Mouse (Mus musculus): ENCODE measurements around the gene Atn1. TPM values are rescaled to one million over a fixed set of nuclear protein-coding genes. Genes with fewer than 3 reads are reported as not detected.
A peak's percentile ranks its signal among the peaks of the same experiment; 100 is the strongest.

Atn1 gene
- polyA plus RNA-seq, 1 experiment from 2014 or later: 18.5 TPM

- WGBS: 86% methylated on average over 3 of the region's 3 CpGs
- ATAC-seq (ENCODE audit: insufficient number of reproducible peaks, insufficient read depth, low FRiP score, low read depth): no peak
- Histone ChIP-seq H3K27me3 (ENCODE audit: control insufficient read depth, insufficient read depth, low read length) (no peaks in the 10 kb centered on the region), H3K4me1 (ENCODE audit: control insufficient read depth, insufficient read depth, low read length) (no peaks in the 10 kb centered on the region), H3K9ac (replicated peaks; ENCODE audit: low read depth, low read length) (no peak overlapping the region), H3K4me2 (replicated peaks; ENCODE audit: low read depth, low read length) (no peak overlapping the region), H3K27ac (ENCODE audit: low read length) (no peak overlapping the region), H3K9me3 (ENCODE audit: control insufficient read depth, low read depth, low read length) (no peaks in the 10 kb centered on the region), H3K36me3 (ENCODE audit: control insufficient read depth, insufficient read depth, low read length) (no peaks in the 10 kb centered on the region), H3K4me3 (ENCODE audit: low read depth, low read length) (no peak overlapping the region)
Measured at GRCm38 (mm10) chr6:124791911-124792310, 35.6 kb upstream of the Atn1 start.

GRCm38 (mm10) chr6:124790121-124790520 is 33.8 kb upstream of the Atn1 start:
- Histone ChIP-seq H3K9me3 (ENCODE audit: control insufficient read depth, low read depth, low read length) (no peaks in the 10 kb centered on the region), H3K27ac (ENCODE audit: low read length) (no peak overlapping the region), H3K36me3 (ENCODE audit: control insufficient read depth, insufficient read depth, low read length) (no peaks in the 10 kb centered on the region), H3K9ac (replicated peaks; ENCODE audit: low read depth, low read length) (no peak overlapping the region), H3K4me2 (replicated peaks; ENCODE audit: low read depth, low read length) (no peak overlapping the region), H3K4me3 (ENCODE audit: low read depth, low read length) (no peak overlapping the region), H3K27me3 (ENCODE audit: control insufficient read depth, insufficient read depth, low read length) (no peaks in the 10 kb centered on the region), H3K4me1 (ENCODE audit: control insufficient read depth, insufficient read depth, low read length) (no peaks in the 10 kb centered on the region)
- no peak for ATAC-seq (ENCODE audit: insufficient number of reproducible peaks, insufficient read depth, low FRiP score, low read depth)
- 55% methylated on average over 4 of the region's 4 CpGs for WGBS

- WGBS: 88% methylated on average over 4 of the region's 4 CpGs
- Histone ChIP-seq H3K4me3 (ENCODE audit: low read depth, low read length) (no peak overlapping the region), H3K4me1 (ENCODE audit: control insufficient read depth, insufficient read depth, low read length) (no peaks in the 10 kb centered on the region), H3K27ac (ENCODE audit: low read length) (no peak overlapping the region), H3K9me3 (ENCODE audit: control insufficient read depth, low read depth, low read length) (no peaks in the 10 kb centered on the region), H3K27me3 (ENCODE audit: control insufficient read depth, insufficient read depth, low read length) (no peaks in the 10 kb centered on the region), H3K9ac (replicated peaks; ENCODE audit: low read depth, low read length) (no peak overlapping the region), H3K36me3 (ENCODE audit: control insufficient read depth, insufficient read depth, low read length) (no peaks in the 10 kb centered on the region), H3K4me2 (replicated peaks; ENCODE audit: low read depth, low read length) (no peak overlapping the region)
- ATAC-seq (ENCODE audit: insufficient number of reproducible peaks, insufficient read depth, low FRiP score, low read depth): no peak
Measured at GRCm38 (mm10) chr6:124789519-124789918, 33.2 kb upstream of the Atn1 start.

- ATAC-seq (ENCODE audit: insufficient number of reproducible peaks, insufficient read depth, low FRiP score, low read depth): no peak
- Histone ChIP-seq H3K27me3 (ENCODE audit: control insufficient read depth, insufficient read depth, low read length) (no peaks in the 10 kb centered on the region), H3K36me3 (ENCODE audit: control insufficient read depth, insufficient read depth, low read length) (no peaks in the 10 kb centered on the region), H3K4me1 (ENCODE audit: control insufficient read depth, insufficient read depth, low read length) (no peaks in the 10 kb centered on the region), H3K9me3 (ENCODE audit: control insufficient read depth, low read depth, low read length) (no peaks in the 10 kb centered on the region), H3K27ac (ENCODE audit: low read length) (no peak overlapping the region), H3K4me2 (replicated peaks; ENCODE audit: low read depth, low read length) (no peak overlapping the region), H3K4me3 (ENCODE audit: low read depth, low read length) (no peak overlapping the region), H3K9ac (replicated peaks; ENCODE audit: low read depth, low read length) (no peak overlapping the region)
- WGBS: 62% methylated on average over 10 of the region's 10 CpGs
Measured at GRCm38 (mm10) chr6:124787722-124788121, 31.4 kb upstream of the Atn1 start.

- H3K9me3 ChIP-seq (ENCODE audit: control insufficient read depth, low read depth, low read length): no peaks in the 10 kb centered on the region
- H3K4me3 ChIP-seq (ENCODE audit: low read depth, low read length): no peak overlapping the region
- no peaks in the 10 kb centered on the region for H3K27me3 ChIP-seq (ENCODE audit: control insufficient read depth, insufficient read depth, low read length)
- H3K4me2 ChIP-seq (replicated peaks; ENCODE audit: low read depth, low read length): no peak overlapping the region
- 55% methylated on average over 8 of the region's 8 CpGs for WGBS
- ATAC-seq (ENCODE audit: insufficient number of reproducible peaks, insufficient read depth, low FRiP score, low read depth): no peak
- H3K36me3 ChIP-seq (ENCODE audit: control insufficient read depth, insufficient read depth, low read length): no peaks in the 10 kb centered on the region
- H3K27ac ChIP-seq (ENCODE audit: low read length): no peak overlapping the region
- 0 out of 2 replicates have a peak, but pooled peaks cover 3% of the 10 kb centered on the region for H3K4me1 ChIP-seq (ENCODE audit: control insufficient read depth, insufficient read depth, low read length)
- H3K9ac ChIP-seq (replicated peaks; ENCODE audit: low read depth, low read length): no peak overlapping the region
Measured at GRCm38 (mm10) chr6:124786756-124787420, 30.6 kb upstream of the Atn1 start.

GRCm38 (mm10) chr6:124782436-124782835 is 26.1 kb upstream of the Atn1 start:
- no peak overlapping the region for H3K9ac ChIP-seq (replicated peaks; ENCODE audit: low read depth, low read length)

GRCm38 (mm10) chr6:124780917-124781316 is 24.6 kb upstream of the Atn1 start:
- Histone ChIP-seq H3K4me1 (ENCODE audit: control insufficient read depth, insufficient read depth, low read length) (0 out of 2 replicates have a peak, but pooled peaks cover 3% of the 10 kb centered on the region), H3K27ac (ENCODE audit: low read length) (no peak overlapping the region), H3K4me2 (replicated peaks; ENCODE audit: low read depth, low read length) (no peak overlapping the region), H3K36me3 (ENCODE audit: control insufficient read depth, insufficient read depth, low read length) (no peaks in the 10 kb centered on the region), H3K9ac (replicated peaks; ENCODE audit: low read depth, low read length) (no peak overlapping the region), H3K27me3 (ENCODE audit: control insufficient read depth, insufficient read depth, low read length) (no peaks in the 10 kb centered on the region), H3K9me3 (ENCODE audit: control insufficient read depth, low read depth, low read length) (no peaks in the 10 kb centered on the region), H3K4me3 (ENCODE audit: low read depth, low read length) (no peak overlapping the region)
- ATAC-seq (ENCODE audit: insufficient number of reproducible peaks, insufficient read depth, low FRiP score, low read depth): no peak
- 85% methylated on average over 7 of the region's 7 CpGs for WGBS

More at GRCm38 (mm10) chr6:124782436-124782835, 26.1 kb upstream of the Atn1 start:
- H3K4me2 ChIP-seq (replicated peaks; ENCODE audit: low read depth, low read length): peak overlapping the region; percentile 25
- H3K27ac ChIP-seq (ENCODE audit: low read length): no peak overlapping the region
- H3K4me3 ChIP-seq (ENCODE audit: low read depth, low read length): peak overlapping the region; percentile 5; the same call in 1 of the 2 replicates
- ATAC-seq (ENCODE audit: insufficient number of reproducible peaks, insufficient read depth, low FRiP score, low read depth): peak; percentile 28; the same call in 1 of the 2 replicates
- H3K9me3 ChIP-seq (ENCODE audit: control insufficient read depth, low read depth, low read length): no peaks in the 10 kb centered on the region
- 22% methylated on average over 6 of the region's 6 CpGs for WGBS
- no peaks in the 10 kb centered on the region for H3K36me3 ChIP-seq (ENCODE audit: control insufficient read depth, insufficient read depth, low read length)
- H3K27me3 ChIP-seq (ENCODE audit: control insufficient read depth, insufficient read depth, low read length): no peaks in the 10 kb centered on the region
- 0 out of 2 replicates have a peak, but pooled peaks cover 3% of the 10 kb centered on the region for H3K4me1 ChIP-seq (ENCODE audit: control insufficient read depth, insufficient read depth, low read length)

GRCm38 (mm10) chr6:124779984-124780416 is 23.7 kb upstream of the Atn1 start:
- Histone ChIP-seq H3K4me2 (replicated peaks; ENCODE audit: low read depth, low read length) (peak overlapping the region; percentile 50), H3K36me3 (ENCODE audit: control insufficient read depth, insufficient read depth, low read length) (no peaks in the 10 kb centered on the region), H3K27me3 (ENCODE audit: control insufficient read depth, insufficient read depth, low read length) (no peaks in the 10 kb centered on the region), H3K4me3 (ENCODE audit: low read depth, low read length) (peak overlapping the region; percentile 21), H3K9me3 (ENCODE audit: control insufficient read depth, low read depth, low read length) (no peaks in the 10 kb centered on the region), H3K4me1 (ENCODE audit: control insufficient read depth, insufficient read depth, low read length) (0 out of 2 replicates have a peak, but pooled peaks cover 3% of the 10 kb centered on the region), H3K27ac (ENCODE audit: low read length) (no peak overlapping the region), H3K9ac (replicated peaks; ENCODE audit: low read depth, low read length) (no peak overlapping the region)
- 8% methylated on average over 10 of the region's 10 CpGs for WGBS
- no peak for ATAC-seq (ENCODE audit: insufficient number of reproducible peaks, insufficient read depth, low FRiP score, low read depth)
